Mouse (Mus musculus): ENCODE results near the gene Ppox.

The Ppox gene

GRCm38 (mm10) chr1:171241952-171242351 is 39.0 kb downstream of the Ppox start:
- 82% methylated on average over 12 of the region's 12 CpGs for WGBS

- WGBS: 90% methylated on average over 10 of the region's 10 CpGs
These were observed 40.1 kb downstream of the Ppox start for GRCm38 (mm10) chr1:171240911-171241310.

GRCm38 (mm10) chr1:171239992-171240744 is 40.8 kb downstream of the Ppox start:
- WGBS: 63% methylated on average over 15 of the region's 15 CpGs

- WGBS: 72% methylated on average over 14 of the region's 14 CpGs
These were observed 42.5 kb downstream of the Ppox start for GRCm38 (mm10) chr1:171238463-171238862.

- WGBS: 86% methylated on average over 6 of the region's 6 CpGs
These were observed 43.5 kb downstream of the Ppox start for GRCm38 (mm10) chr1:171237438-171237837.

GRCm38 (mm10) chr1:171235791-171236190 is 45.2 kb downstream of the Ppox start:
- WGBS: 64% methylated on average over 4 of the region's 4 CpGs

- WGBS: 91% methylated on average over 4 of the region's 4 CpGs
These were observed 46.4 kb downstream of the Ppox start for GRCm38 (mm10) chr1:171234538-171234937.

GRCm38 (mm10) chr1:171234126-171234525 is 46.9 kb downstream of the Ppox start, which contains the start of gene Fcer1g:
Gene Fcer1g, minus strand, starts transcription at chr1:171234365.
- WGBS: 83% methylated on average over 14 of the region's 14 CpGs

- 78% methylated on average over 12 of the region's 12 CpGs for WGBS
These were observed 47.9 kb downstream of the Ppox start for GRCm38 (mm10) chr1:171232800-171233730.

- WGBS: 78% methylated on average over 5 of the region's 5 CpGs
These were observed 48.6 kb downstream of the Ppox start for GRCm38 (mm10) chr1:171232348-171232747.

GRCm38 (mm10) chr1:171231844-171232243 is 49.1 kb downstream of the Ppox start:
- WGBS: 67% methylated on average over 4 of the region's 4 CpGs

GRCm38 (mm10) chr1:171230215-171230614 is 50.8 kb downstream of the Ppox start:
- 63% methylated on average over 3 of the region's 3 CpGs for WGBS

- WGBS: 75% methylated on average over 6 of the region's 6 CpGs
These were observed 51.2 kb downstream of the Ppox start for GRCm38 (mm10) chr1:171229750-171230149.

GRCm38 (mm10) chr1:171227879-171228278 is 53.1 kb downstream of the Ppox start:
- WGBS: 93% methylated on average over 1 of the region's 1 CpGs

GRCm38 (mm10) chr1:171226780-171227179 is 54.2 kb downstream of the Ppox start:
- WGBS: 51% methylated on average over 4 of the region's 4 CpGs
